8 mouse cellular contexts compared by ENCODE assay signal in genomic region chr11:116810983-116811901, GRCm38 (mm10). TPM values are rescaled to one million over a fixed set of nuclear protein-coding genes. Genes with fewer than 3 reads are reported as not detected.
A peak's percentile ranks its signal among the peaks of the same experiment; 100 is the strongest.
DNase-seq lines count a peak whose midpoint lies in the region; ATAC-seq and TF ChIP-seq lines count a peak whose summit lies in the region.

No protein-coding gene starts in this region.

- ATAC-seq in embryonic facial prominence, embryonic 15.5 days (ENCODE audit: insufficient number of reproducible peaks, low FRiP score, low TSS enrichment, low read depth): peak; percentile 83
- peak; percentile 90 for ATAC-seq in hindbrain, embryonic 12.5 days (ENCODE audit: low FRiP score)
- peak; percentile 70 for ATAC-seq in lung, embryonic 16.5 days (ENCODE audit: low read depth)

- WGBS in embryonic facial prominence, embryonic 15.5 days: 9% methylated on average over 32 of the region's 32 CpGs
- WGBS in hindbrain, embryonic 12.5 days: 6% methylated on average over 30 of the region's 32 CpGs
- 12% methylated on average over 29 of the region's 32 CpGs for WGBS in lung, embryonic 16.5 days

- H3K9me3 ChIP-seq in MEL (replicated peaks; ENCODE audit: insufficient read depth, low read length): no peaks in the 10 kb centered on the region
- H3K9me3 ChIP-seq in embryonic facial prominence, embryonic 15.5 days (replicated peaks): no peaks in the 10 kb centered on the region
- no peaks in the 10 kb centered on the region for H3K9me3 ChIP-seq in hindbrain, embryonic 12.5 days (replicated peaks)
- no peaks in the 10 kb centered on the region for H3K9me3 ChIP-seq in lung, embryonic 16.5 days (ENCODE audit: control insufficient read depth, low read length)

- DNase-seq in MEL (ENCODE audit: low read depth, low spot score): peak; percentile 72
- DNase-seq in layer of hippocampus, postnatal 25 days (ENCODE audit: extremely low spot score in 1 of 2, low spot score in 1 of 2): peak; percentile 54 to 60
- DNase-seq in retina, adult 2 months (ENCODE audit: low read depth, low spot score): peak; percentile 80
- DNase-seq in urinary bladder, adult 2 months (ENCODE audit: low spot score): no peak

- H3K4me1 ChIP-seq in MEL (ENCODE audit: control insufficient read depth in 1 of 2, insufficient read depth in 2 of 2, low read length in 2 of 2): no peaks in the 10 kb centered on the region
- H3K4me1 ChIP-seq in bone marrow macrophage, adult 2 months (ENCODE audit: control insufficient read depth, insufficient read depth, low read length): peaks cover 20% of the 10 kb centered on the region
- peaks cover 78% of the 10 kb centered on the region for H3K4me1 ChIP-seq in embryonic facial prominence, embryonic 15.5 days
- H3K4me1 ChIP-seq in hindbrain, embryonic 12.5 days: peaks cover 75% of the 10 kb centered on the region
- H3K4me1 ChIP-seq in lung, embryonic 16.5 days (replicated peaks; ENCODE audit: control insufficient read depth, insufficient read depth, low read length): peaks cover 48% of the 10 kb centered on the region

- H3K4me2 ChIP-seq in embryonic facial prominence, embryonic 15.5 days (replicated peaks): peak overlapping the region; percentile 55
- H3K4me2 ChIP-seq in hindbrain, embryonic 12.5 days (replicated peaks): peak overlapping the region; percentile 56
- H3K4me2 ChIP-seq in lung, embryonic 16.5 days (ENCODE audit: low read depth, low read length): peak overlapping the region; percentile 58

- no peaks in the 10 kb centered on the region for H3K27me3 ChIP-seq in MEL (ENCODE audit: control insufficient read depth in 1 of 2, insufficient read depth in 2 of 2, low read length in 2 of 2)
- no peaks in the 10 kb centered on the region for H3K27me3 ChIP-seq in embryonic facial prominence, embryonic 15.5 days
- no peaks in the 10 kb centered on the region; the same call in 1 of the 2 replicates for H3K27me3 ChIP-seq in hindbrain, embryonic 12.5 days
- no peaks in the 10 kb centered on the region; the same call in 1 of the 2 replicates for H3K27me3 ChIP-seq in lung, embryonic 16.5 days (ENCODE audit: control insufficient read depth, insufficient read depth, low read depth, low read length)

- H3K4me3 ChIP-seq in MEL (ENCODE audit: control insufficient read depth in 1 of 2, insufficient read depth in 1 of 2, low read depth in 2 of 2, low read length in 2 of 2): peak overlapping the region; percentile 36 to 48; a peak in 3 of 4 replicates
- peak overlapping the region; percentile 39 for H3K4me3 ChIP-seq in bone marrow macrophage, adult 2 months (ENCODE audit: insufficient read depth, low read length)
- peak overlapping the region; percentile 31 for H3K4me3 ChIP-seq in embryonic facial prominence, embryonic 15.5 days (replicated peaks)
- H3K4me3 ChIP-seq in hindbrain, embryonic 12.5 days: peak overlapping the region; percentile 27
- H3K4me3 ChIP-seq in lung, embryonic 16.5 days (ENCODE audit: low read length): peak overlapping the region; percentile 40

- TF ChIP-seq RAD21 in MEL (IDR thresholded peaks at IDR 0.05; ENCODE audit: low read depth, low read length): no peak

- no peak for TF ChIP-seq POLR2A in MEL (IDR thresholded peaks at IDR 0.05; ENCODE audit: control insufficient read depth in 1 of 2, insufficient read depth in 1 of 2, low read depth in 1 of 2, low read length in 2 of 2, poor library complexity in 1 of 2)
- no peak for TF ChIP-seq POLR2A in bone marrow macrophage, adult 2 months (IDR thresholded peaks at IDR 0.05; ENCODE audit: borderline replicate concordance, low read depth, low read length)

- no peaks in the 10 kb centered on the region for H3K79me2 ChIP-seq in MEL (ENCODE audit: control insufficient read depth, insufficient read depth, low read length, poor library complexity)

- H3K9ac ChIP-seq in MEL (ENCODE audit: control insufficient read depth, low read depth, low read length, poor library complexity, severe bottlenecking): no peak overlapping the region
- peak overlapping the region; percentile 18; the same call in 1 of the 2 replicates for H3K9ac ChIP-seq in embryonic facial prominence, embryonic 15.5 days
- H3K9ac ChIP-seq in hindbrain, embryonic 12.5 days: peak overlapping the region; percentile 61
- H3K9ac ChIP-seq in lung, embryonic 16.5 days (ENCODE audit: low read length): peak overlapping the region; percentile 51

- no peak for TF ChIP-seq CTCF in MEL (IDR thresholded peaks at IDR 0.05 in 2 of 3, conservative IDR thresholded peaks at IDR 0.05 in 1 of 3; ENCODE audit: control insufficient read depth in 1 of 3, insufficient read depth in 1 of 3, low read depth in 2 of 3, low read length in 3 of 3, poor library complexity in 1 of 3, severe bottlenecking in 1 of 3)
- no peak for TF ChIP-seq CTCF in bone marrow macrophage, adult 2 months (IDR thresholded peaks at IDR 0.05; ENCODE audit: low read depth, low read length)

- H3K36me3 ChIP-seq in MEL (ENCODE audit: control insufficient read depth in 1 of 2, insufficient read depth in 2 of 2, low read length in 2 of 2): no peaks in the 10 kb centered on the region
- no peaks in the 10 kb centered on the region; the same call in 1 of the 2 replicates for H3K36me3 ChIP-seq in embryonic facial prominence, embryonic 15.5 days
- H3K36me3 ChIP-seq in hindbrain, embryonic 12.5 days: no peaks in the 10 kb centered on the region
- H3K36me3 ChIP-seq in lung, embryonic 16.5 days (ENCODE audit: control insufficient read depth, insufficient read depth, low read length): no peaks in the 10 kb centered on the region

- H3K27ac ChIP-seq in MEL (ENCODE audit: control insufficient read depth, low read depth, low read length): no peak overlapping the region
- H3K27ac ChIP-seq in bone marrow macrophage, adult 2 months (ENCODE audit: insufficient read depth, low read depth, low read length): peak overlapping the region; percentile 67
- H3K27ac ChIP-seq in embryonic facial prominence, embryonic 15.5 days (replicated peaks): peak overlapping the region; percentile 83
- H3K27ac ChIP-seq in hindbrain, embryonic 12.5 days: peak overlapping the region; percentile 98
- H3K27ac ChIP-seq in lung, embryonic 16.5 days (ENCODE audit: low read length): peak overlapping the region; percentile 72

- no peak for TF ChIP-seq EP300 in MEL (IDR thresholded peaks at IDR 0.05; ENCODE audit: low read depth in 1 of 2, low read length in 2 of 2)

RNA-seq across cellular contexts. Expression of gene Mxra7, which starts 16.6 kb away (rescaled TPM):
- total RNA-seq in MEL (2012; rRNA removed): 2.7 and 2.9 TPM in 2 replicates
- polyA plus RNA-seq in MEL (2012; ENCODE audit: insufficient read depth in 1 of 2, insufficient read length in 2 of 2, low read depth in 1 of 2, low replicate concordance in 2 of 2, missing spikeins in 1 of 2): 1 to 10 TPM in 1 of 2 experiments, not detected in 1; 9.3 TPM
- polyA plus RNA-seq in bone marrow macrophage, adult 2 months (2012; ENCODE audit: insufficient read depth, insufficient read length, missing spikeins): 0.72 and 1.2 TPM in 2 replicates
- polyA plus RNA-seq in embryonic facial prominence, embryonic 15.5 days (2015; fragmentation: Nextera tagmentation; extraction: Ambion mirVana): 24.8 and 32.3 TPM in 2 replicates
- polyA plus RNA-seq in hindbrain, embryonic 12.5 days (2016; fragmentation: Nextera tagmentation; extraction: Ambion mirVana): 95.0 and 105 TPM in 2 replicates
- total RNA-seq in layer of hippocampus, postnatal 25 days (2021): 10 to 100 TPM; 16.8 to 21.2 TPM
- polyA plus RNA-seq in lung, embryonic 16.5 days (2015; fragmentation: Nextera tagmentation; extraction: Ambion mirVana): 14.2 and 15.3 TPM in 2 replicates
- polyA plus RNA-seq in urinary bladder, adult 2 months (2012; rRNA removed): 42.8 and 63.1 TPM in 2 replicates

RNA-seq across cellular contexts. Expression of gene Mettl23, which starts 31.8 kb away (rescaled TPM):
- 63.9 and 69.9 TPM in 2 replicates for total RNA-seq in MEL (2012; rRNA removed)
- 10 to 100 TPM in 1 of 2 experiments, not detected in 1; 58.5 TPM for polyA plus RNA-seq in MEL (2012; ENCODE audit: insufficient read depth in 1 of 2, insufficient read length in 2 of 2, low read depth in 1 of 2, low replicate concordance in 2 of 2, missing spikeins in 1 of 2)
- polyA plus RNA-seq in bone marrow macrophage, adult 2 months (2012; ENCODE audit: insufficient read depth, insufficient read length, missing spikeins): 28.0 and 29.8 TPM in 2 replicates
- 75.9 and 79.9 TPM in 2 replicates for polyA plus RNA-seq in embryonic facial prominence, embryonic 15.5 days (2015; fragmentation: Nextera tagmentation; extraction: Ambion mirVana)
- polyA plus RNA-seq in hindbrain, embryonic 12.5 days (2016; fragmentation: Nextera tagmentation; extraction: Ambion mirVana): 56.1 and 64.9 TPM in 2 replicates
- 10 to 100 TPM; 23.8 to 29.5 TPM for total RNA-seq in layer of hippocampus, postnatal 25 days (2021)
- 53.5 and 59.9 TPM in 2 replicates for polyA plus RNA-seq in lung, embryonic 16.5 days (2015; fragmentation: Nextera tagmentation; extraction: Ambion mirVana)
- 32.0 and 36.5 TPM in 2 replicates for polyA plus RNA-seq in urinary bladder, adult 2 months (2012; rRNA removed)

RNA-seq across cellular contexts. Expression of gene Jmjd6, which starts 32.0 kb away (rescaled TPM):
- 159 and 175 TPM in 2 replicates for total RNA-seq in MEL (2012; rRNA removed)
- 100 to 1,000 TPM in 1 of 2 experiments, not detected in 1; 192 TPM for polyA plus RNA-seq in MEL (2012; ENCODE audit: insufficient read depth in 1 of 2, insufficient read length in 2 of 2, low read depth in 1 of 2, low replicate concordance in 2 of 2, missing spikeins in 1 of 2)
- polyA plus RNA-seq in bone marrow macrophage, adult 2 months (2012; ENCODE audit: insufficient read depth, insufficient read length, missing spikeins): 18.3 and 19.0 TPM in 2 replicates
- polyA plus RNA-seq in embryonic facial prominence, embryonic 15.5 days (2015; fragmentation: Nextera tagmentation; extraction: Ambion mirVana): 74.1 and 79.1 TPM in 2 replicates
- polyA plus RNA-seq in hindbrain, embryonic 12.5 days (2016; fragmentation: Nextera tagmentation; extraction: Ambion mirVana): 82.3 and 82.9 TPM in 2 replicates
- 10 to 100 TPM; 30.3 TPM for total RNA-seq in layer of hippocampus, postnatal 25 days (2021)
- 59.5 and 60.8 TPM in 2 replicates for polyA plus RNA-seq in lung, embryonic 16.5 days (2015; fragmentation: Nextera tagmentation; extraction: Ambion mirVana)
- polyA plus RNA-seq in urinary bladder, adult 2 months (2012; rRNA removed): 28.3 and 29.6 TPM in 2 replicates

RNA-seq across cellular contexts. Expression of gene St6galnac1, which starts 35.9 kb away (rescaled TPM):
- total RNA-seq in MEL (2012; rRNA removed): not detected in 2 replicates
- not detected for polyA plus RNA-seq in MEL (2012; ENCODE audit: insufficient read depth in 1 of 2, insufficient read length in 2 of 2, low read depth in 1 of 2, low replicate concordance in 2 of 2, missing spikeins in 1 of 2)
- not detected in 2 replicates for polyA plus RNA-seq in bone marrow macrophage, adult 2 months (2012; ENCODE audit: insufficient read depth, insufficient read length, missing spikeins)
- not detected in 2 replicates for polyA plus RNA-seq in embryonic facial prominence, embryonic 15.5 days (2015; fragmentation: Nextera tagmentation; extraction: Ambion mirVana)
- not detected in 2 replicates for polyA plus RNA-seq in hindbrain, embryonic 12.5 days (2016; fragmentation: Nextera tagmentation; extraction: Ambion mirVana)
- total RNA-seq in layer of hippocampus, postnatal 25 days (2021): not detected
- polyA plus RNA-seq in lung, embryonic 16.5 days (2015; fragmentation: Nextera tagmentation; extraction: Ambion mirVana): not detected in 2 replicates
- polyA plus RNA-seq in urinary bladder, adult 2 months (2012; rRNA removed): 0.03 TPM in 1 of 2 replicates, not detected in the other

RNA-seq across cellular contexts. Expression of gene Mfsd11, which starts 41.0 kb away (rescaled TPM):
- total RNA-seq in MEL (2012; rRNA removed): 25.7 and 36.3 TPM in 2 replicates
- 10 to 100 TPM in 1 of 2 experiments, not detected in 1; 25.4 TPM for polyA plus RNA-seq in MEL (2012; ENCODE audit: insufficient read depth in 1 of 2, insufficient read length in 2 of 2, low read depth in 1 of 2, low replicate concordance in 2 of 2, missing spikeins in 1 of 2)
- 108 and 110 TPM in 2 replicates for polyA plus RNA-seq in bone marrow macrophage, adult 2 months (2012; ENCODE audit: insufficient read depth, insufficient read length, missing spikeins)
- 44.8 and 51.2 TPM in 2 replicates for polyA plus RNA-seq in embryonic facial prominence, embryonic 15.5 days (2015; fragmentation: Nextera tagmentation; extraction: Ambion mirVana)
- polyA plus RNA-seq in hindbrain, embryonic 12.5 days (2016; fragmentation: Nextera tagmentation; extraction: Ambion mirVana): 43.3 and 47.6 TPM in 2 replicates
- 10 to 100 TPM; 35.8 to 49.4 TPM for total RNA-seq in layer of hippocampus, postnatal 25 days (2021)
- polyA plus RNA-seq in lung, embryonic 16.5 days (2015; fragmentation: Nextera tagmentation; extraction: Ambion mirVana): 36.0 and 36.6 TPM in 2 replicates
- polyA plus RNA-seq in urinary bladder, adult 2 months (2012; rRNA removed): 26.3 and 27.6 TPM in 2 replicates
